Mouse (Mus musculus) neural tube, embryonic 10.5 days (tissue): ENCODE results near the gene Sema4a.

Source experiments
- DNase-seq: peaks from one replicate; pipeline ENCODE4 v3.0.0-alpha.2; 2017; ENCODE audit warnings: low spot score; ENCODE audit errors: extremely low spot score

Gene Sema4a

GRCm38 (mm10) chr3:88460983-88461696 is at the start of gene Sema4a:
TSS of gene Sema4a (minus strand) at chr3:88461182.
- DNase-seq = no peak

- peak; percentile 88 for DNase-seq
Observed at GRCm38 (mm10) chr3:88509692-88510420, 48.9 kb upstream of the Sema4a start, which contains the start of gene Lmna. TSS of gene Lmna (minus strand) at chr3:88509956.

GRCm38 (mm10) chr3:88509250-88509649 is 48.3 kb upstream of the Sema4a start:
- DNase-seq = no peak

- no peak for DNase-seq
Observed at GRCm38 (mm10) chr3:88505765-88506164, 44.8 kb upstream of the Sema4a start.

GRCm38 (mm10) chr3:88505081-88505480 is 44.1 kb upstream of the Sema4a start:
- no peak for DNase-seq

GRCm38 (mm10) chr3:88503881-88504746 is 43.1 kb upstream of the Sema4a start:
- DNase-seq = no peak

GRCm38 (mm10) chr3:88503505-88503863 is 42.5 kb upstream of the Sema4a start:
- DNase-seq = no peak

- DNase-seq = no peak
Observed at GRCm38 (mm10) chr3:88502641-88503504, 41.9 kb upstream of the Sema4a start.

GRCm38 (mm10) chr3:88502031-88502571 is 41.1 kb upstream of the Sema4a start:
- no peak for DNase-seq

- no peak for DNase-seq
Observed at GRCm38 (mm10) chr3:88501366-88502030, 40.5 kb upstream of the Sema4a start.

- no peak for DNase-seq
Observed at GRCm38 (mm10) chr3:88500655-88501365, 39.8 kb upstream of the Sema4a start.

GRCm38 (mm10) chr3:88500087-88500486 is 39.1 kb upstream of the Sema4a start:
- DNase-seq = no peak

- no peak for DNase-seq
Observed at GRCm38 (mm10) chr3:88499580-88499979, 38.6 kb upstream of the Sema4a start.

GRCm38 (mm10) chr3:88495741-88496415 is 34.9 kb upstream of the Sema4a start:
- DNase-seq = no peak

- DNase-seq = no peak
Observed at GRCm38 (mm10) chr3:88494836-88495628, 34.0 kb upstream of the Sema4a start.

- no peak for DNase-seq
Observed at GRCm38 (mm10) chr3:88493706-88494582, 33.0 kb upstream of the Sema4a start.

- no peak for DNase-seq
Observed at GRCm38 (mm10) chr3:88487396-88487795, 26.4 kb upstream of the Sema4a start.
